Mouse (Mus musculus) lung, postnatal 0 days (tissue): ENCODE data around the gene Zfp78.

Source experiments
- CTCF ChIP-seq: IDR thresholded peaks from 2 replicates; pipeline ENCODE4 v1.5.1; 2016; ENCODE audit warnings: antibody characterized with exemption, mild to moderate bottlenecking
- EP300 ChIP-seq: IDR thresholded peaks from 2 replicates; pipeline ENCODE4 v1.6.1; 2016; ENCODE audit warnings: antibody characterized with exemption, mild to moderate bottlenecking, control low read depth

- TF ChIP-seq CTCF (no peak), EP300 (no peak)
Observed at GRCm38 (mm10) chr7:6414626-6415441, 51.8 kb downstream of the Zfp78 start.
